Mouse (Mus musculus) lung, postnatal 0 days (tissue): ENCODE measurements around the gene Gm37240. TPM values are rescaled to one million over a fixed set of nuclear protein-coding genes. Genes with fewer than 3 reads are reported as not detected.

ENCODE experiments used
- ATAC-seq: fragments of 200-750 bp; cut with Nextera tagmentation; 2 replicates; pipeline ENCODE4 v1.8.0; 2017; ENCODE audit warnings: moderate library complexity
- DNase-seq: peaks from one replicate; pipeline ENCODE4 v3.0.0-alpha.2; 2016; ENCODE audit warnings: low spot score
- H3K27ac ChIP-seq: fragments of 300-500 bp; sonication (generic); 2 replicates; pipeline ENCODE4 v1.5.1; 2014; ENCODE audit warnings: antibody characterized with exemption, mild to moderate bottlenecking, low read length, mixed read lengths
- H3K27me3 ChIP-seq: fragments of 300-500 bp; sonication (generic); replicated peaks from 2 replicates; pipeline ENCODE4 v1.6.1; 2014; ENCODE audit warnings: low read length, mixed read lengths; ENCODE audit not compliant: insufficient read depth
- H3K36me3 ChIP-seq: fragments of 300-500 bp; sonication (generic); 2 replicates; pipeline ENCODE4 v1.6.1; 2014; ENCODE audit warnings: low read length, mixed read lengths; ENCODE audit not compliant: insufficient read depth
- H3K4me1 ChIP-seq: fragments of 300-500 bp; sonication (generic); 2 replicates; pipeline ENCODE4 v1.6.1; 2014; ENCODE audit warnings: antibody characterized with exemption, low read depth, low read length, mixed read lengths; ENCODE audit not compliant: insufficient read depth
- H3K4me2 ChIP-seq: fragments of 300-500 bp; sonication (generic); replicated peaks from 2 replicates; pipeline ENCODE4 v1.6.1; 2014; ENCODE audit warnings: low read depth, mild to moderate bottlenecking, low read length, moderate library complexity, mixed read lengths
- H3K4me3 ChIP-seq: fragments of 300-500 bp; sonication (generic); 2 replicates; pipeline ENCODE4 v1.5.1; 2014; ENCODE audit warnings: low read depth, low read length
- H3K9ac ChIP-seq: fragments of 300-500 bp; sonication (generic); replicated peaks from 2 replicates; pipeline ENCODE4 v1.6.1; 2014; ENCODE audit warnings: low read depth, mild to moderate bottlenecking
- H3K9me3 ChIP-seq: fragments of 300-500 bp; sonication (generic); 2 replicates; pipeline ENCODE4 v1.6.1; 2016; ENCODE audit warnings: low read length, mixed read lengths
- CTCF ChIP-seq: IDR thresholded peaks from 2 replicates; pipeline ENCODE4 v1.5.1; 2016; ENCODE audit warnings: antibody characterized with exemption, mild to moderate bottlenecking
- EP300 ChIP-seq: IDR thresholded peaks from 2 replicates; pipeline ENCODE4 v1.6.1; 2016; ENCODE audit warnings: antibody characterized with exemption, mild to moderate bottlenecking, control low read depth
- WGBS: fragments of 180-500 bp; shearing (Covaris S2); extraction: QIAGEN DNeasy Blood & Tissue Kit; methylation state at CpG from one replicate; pipeline ENCODE4 v1.1.7; 2014; 5-methylcytosine and 5-hydroxymethylcytosine counted together
- polyA plus RNA-seq: library from polyadenylated mRNA; unstranded; fragments of >200 nt; fragmentation: Nextera tagmentation; extraction: Ambion mirVana; gene quantifications from 2 replicates; pipeline ENCODE4 v1.2.1, GENCODE M21; 2015

Gene Gm37240
- polyA plus RNA-seq, 1 experiment from 2014 or later = 8.9 TPM

DNA sequence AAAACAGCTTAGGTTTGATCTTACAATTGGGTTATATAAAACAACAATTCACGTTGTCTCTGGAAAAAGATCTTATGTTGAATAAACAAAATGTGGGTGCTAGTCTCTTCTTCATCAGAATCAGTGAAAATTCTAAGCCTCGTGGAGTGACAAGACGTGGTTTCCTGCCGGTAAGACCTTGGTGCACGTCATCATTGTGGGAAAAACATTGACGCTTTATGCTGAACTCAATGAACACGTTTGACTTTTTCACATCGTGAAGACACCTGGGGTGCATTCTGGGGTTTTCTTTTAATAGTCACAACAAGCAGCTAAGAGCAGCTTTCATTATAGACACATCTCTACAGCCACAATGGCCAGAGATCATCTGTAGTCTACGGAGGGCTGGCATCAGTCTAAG is 1182.1 kb downstream of the Gm37240 start:
- Histone ChIP-seq H3K4me2 (no peak overlapping the region), H3K27me3 (no peaks in the 10 kb centered on the region)

DNA sequence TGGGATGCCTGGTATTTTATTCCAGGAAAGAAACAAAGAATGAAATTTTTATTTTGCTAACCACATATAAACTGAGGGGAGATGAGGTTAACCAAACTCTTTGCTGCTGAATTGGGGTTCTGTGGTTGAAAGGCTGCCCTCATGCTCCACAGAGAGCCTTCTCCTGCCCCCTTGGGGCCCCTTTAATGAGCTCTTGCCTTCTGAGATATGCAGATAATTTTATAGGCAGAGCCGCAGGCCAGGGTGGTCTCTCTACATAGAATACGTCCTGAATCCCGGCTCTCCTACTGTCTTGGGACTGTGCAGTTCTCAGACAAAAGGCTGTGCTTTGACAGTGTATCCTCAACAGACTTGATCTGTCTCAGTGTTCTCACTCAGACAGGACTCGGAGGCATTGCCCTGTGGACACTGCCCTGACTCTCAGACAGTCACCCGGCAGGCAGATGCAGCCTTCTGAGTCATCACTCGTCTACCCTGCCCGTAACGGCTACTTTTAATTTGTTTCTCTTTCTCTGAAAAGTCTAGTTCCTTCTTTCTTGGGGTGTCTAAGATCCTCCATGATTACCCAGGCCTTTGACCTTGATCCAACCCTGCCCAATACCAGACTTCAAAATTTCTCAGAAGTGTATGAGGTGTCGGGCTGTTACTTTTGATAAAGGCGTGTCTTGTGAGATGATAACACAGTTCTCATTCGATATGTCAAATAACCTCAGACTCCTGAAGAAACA is 1184.1 kb downstream of the Gm37240 start:
- H3K4me1 ChIP-seq = no peaks in the 10 kb centered on the region
- no peak overlapping the region for H3K4me2 ChIP-seq
- TF ChIP-seq EP300 (no peak), CTCF (no peak)
- H3K9me3 ChIP-seq = peaks cover 5% of the 10 kb centered on the region; the same call in 1 of the 2 replicates
- WGBS = 74% methylated on average over 11 of the region's 11 CpGs
- H3K9ac ChIP-seq = no peak overlapping the region
- H3K4me3 ChIP-seq = no peak overlapping the region
- ATAC-seq = no peak
- no peaks in the 10 kb centered on the region for H3K27me3 ChIP-seq
- no peaks in the 10 kb centered on the region for H3K36me3 ChIP-seq
- no peak for DNase-seq
- no peak overlapping the region for H3K27ac ChIP-seq

More for the DNA sequence above, 1182.1 kb downstream of the Gm37240 start:
- H3K4me3 ChIP-seq = no peak overlapping the region
- H3K27ac ChIP-seq = no peak overlapping the region
- DNase-seq (no peak), ATAC-seq (no peak)
- H3K36me3 ChIP-seq = no peaks in the 10 kb centered on the region
- no peaks in the 10 kb centered on the region for H3K4me1 ChIP-seq
- 85% methylated on average over 9 of the region's 9 CpGs for WGBS
- TF ChIP-seq EP300 = no peak
- TF ChIP-seq CTCF = no peak
- peaks cover 5% of the 10 kb centered on the region; the same call in 1 of the 2 replicates for H3K9me3 ChIP-seq
- H3K9ac ChIP-seq = no peak overlapping the region

DNA sequence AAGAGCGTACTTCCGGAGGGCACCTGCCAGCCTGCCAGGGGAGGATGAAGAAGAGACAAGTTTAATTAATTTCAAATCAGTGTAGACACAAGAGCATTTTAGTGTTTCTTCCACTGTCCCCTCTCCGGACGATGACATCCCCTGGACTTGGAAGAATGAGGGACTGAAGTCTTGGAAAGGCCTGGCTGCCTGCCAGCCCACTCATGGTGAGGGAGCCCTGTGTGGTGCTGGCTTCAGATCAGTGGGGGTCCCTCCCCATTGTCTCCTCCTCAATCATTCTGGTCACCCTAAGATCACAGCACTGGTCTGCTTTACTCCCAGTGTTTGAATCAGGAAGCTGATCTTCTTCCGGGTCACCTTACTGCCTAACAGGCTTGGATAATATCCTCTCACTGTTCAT is 1185.4 kb downstream of the Gm37240 start:
- no peak for ATAC-seq
- H3K4me1 ChIP-seq = no peaks in the 10 kb centered on the region
- 63% methylated on average over 5 of the region's 5 CpGs for WGBS
- DNase-seq = no peak
- H3K4me3 ChIP-seq = no peak overlapping the region
- H3K36me3 ChIP-seq = no peaks in the 10 kb centered on the region
- H3K27ac ChIP-seq = no peak overlapping the region
- H3K9me3 ChIP-seq = peaks cover under 1% of the 10 kb centered on the region; the same call in 1 of the 2 replicates
- TF ChIP-seq EP300 (no peak), CTCF (no peak)
- H3K9ac ChIP-seq = no peak overlapping the region
- no peak overlapping the region for H3K4me2 ChIP-seq
- no peaks in the 10 kb centered on the region for H3K27me3 ChIP-seq

DNA sequence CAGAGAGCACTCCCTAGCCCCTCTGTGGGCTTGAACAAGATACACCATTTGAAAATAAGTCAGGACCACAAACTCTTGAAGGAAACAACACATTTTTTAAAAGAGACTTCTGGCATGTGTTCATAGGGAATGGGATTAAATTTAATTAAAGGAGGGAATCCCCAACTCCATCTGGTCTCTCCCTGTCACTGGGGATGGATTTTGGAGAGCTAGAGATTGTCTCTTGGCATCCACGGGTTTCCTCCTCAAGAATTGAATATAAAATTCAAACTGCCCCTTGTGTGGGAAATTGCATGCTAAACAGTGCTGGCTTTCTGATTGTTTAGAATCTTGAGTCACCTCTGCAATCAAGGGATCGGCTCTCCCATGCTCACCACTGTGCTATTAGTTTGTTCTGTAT is 1185.8 kb downstream of the Gm37240 start:
- Histone ChIP-seq H3K4me3 (no peak overlapping the region), H3K27ac (no peak overlapping the region), H3K4me1 (0 out of 2 replicates have a peak, but pooled peaks cover 3% of the 10 kb centered on the region), H3K9ac (no peak overlapping the region), H3K36me3 (no peaks in the 10 kb centered on the region), H3K4me2 (no peak overlapping the region), H3K9me3 (no peaks in the 10 kb centered on the region), H3K27me3 (no peaks in the 10 kb centered on the region)
- 78% methylated on average over 2 of the region's 2 CpGs for WGBS
- no peak for ATAC-seq
- TF ChIP-seq EP300 (no peak), CTCF (no peak)
- DNase-seq = no peak

DNA sequence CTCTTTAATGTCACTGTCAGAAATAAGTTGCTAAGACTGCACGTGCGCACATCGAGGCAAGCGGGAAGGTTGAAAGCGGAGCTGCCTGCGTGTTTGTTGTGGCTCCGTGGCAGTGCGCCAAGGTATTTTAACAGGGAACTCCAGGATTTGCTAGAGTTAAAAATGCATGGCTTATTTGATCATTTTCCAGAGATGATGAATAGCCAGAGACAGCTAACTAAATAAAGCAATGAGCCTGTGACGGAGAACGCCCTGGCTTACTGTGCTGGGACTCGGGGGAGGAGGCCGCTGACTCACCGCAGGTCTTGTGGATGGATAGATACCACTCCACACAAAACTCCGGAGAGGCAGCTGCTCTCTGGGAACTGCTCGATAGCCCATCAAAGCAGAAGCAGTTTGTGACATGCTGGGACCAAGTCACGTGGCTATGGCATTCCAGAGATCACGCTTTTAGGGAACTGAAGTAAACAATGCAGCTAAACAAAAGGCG is 1190.8 kb downstream of the Gm37240 start:
- H3K4me3 ChIP-seq = no peak overlapping the region
- H3K27ac ChIP-seq = no peak overlapping the region
- H3K9me3 ChIP-seq = no peaks in the 10 kb centered on the region
- no peaks in the 10 kb centered on the region for H3K27me3 ChIP-seq
- no peaks in the 10 kb centered on the region for H3K36me3 ChIP-seq
- TF ChIP-seq EP300 (no peak; the same call in 1 of the 2 replicates), CTCF (no peak)
- DNase-seq = peak; percentile 84
- H3K9ac ChIP-seq = no peak overlapping the region
- WGBS = 13% methylated on average over 18 of the region's 18 CpGs
- H3K4me2 ChIP-seq = peak overlapping the region; percentile 33
- 0 out of 2 replicates have a peak, but pooled peaks cover 5% of the 10 kb centered on the region for H3K4me1 ChIP-seq
- ATAC-seq = peak; percentile 77

DNA sequence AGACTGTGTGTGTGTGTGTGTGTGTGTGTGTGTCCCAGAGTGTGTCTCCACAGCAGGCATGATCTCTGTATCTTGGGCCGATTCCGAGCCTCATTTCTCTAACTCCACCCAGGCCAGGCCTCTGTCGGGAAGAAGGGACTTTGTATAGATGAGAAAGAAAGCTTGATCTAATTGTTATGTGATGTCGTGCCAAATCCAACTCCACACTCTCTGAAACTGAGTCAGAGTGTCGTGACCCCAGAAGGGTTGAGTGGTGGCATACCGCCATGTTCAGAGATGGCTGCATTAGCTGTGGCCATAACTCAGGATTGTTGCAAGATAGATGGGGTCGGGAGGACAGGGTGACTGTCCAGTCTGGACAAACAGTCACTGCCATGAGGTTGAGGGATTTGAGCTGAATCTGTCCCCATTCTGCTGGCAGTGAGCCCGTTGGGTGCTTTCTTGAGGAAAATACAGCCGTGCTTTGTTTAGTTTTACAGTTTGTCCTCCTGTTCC is 1191.4 kb downstream of the Gm37240 start:
- no peak overlapping the region for H3K27ac ChIP-seq
- ATAC-seq = peak; percentile 83

More for the DNA sequence above, 1191.4 kb downstream of the Gm37240 start:
- H3K4me2 ChIP-seq = peak overlapping the region; percentile 33
- H3K4me1 ChIP-seq = 0 out of 2 replicates have a peak, but pooled peaks cover 5% of the 10 kb centered on the region
- H3K9me3 ChIP-seq = no peaks in the 10 kb centered on the region
- no peak overlapping the region for H3K4me3 ChIP-seq
- DNase-seq = peak; percentile 82
- no peak overlapping the region for H3K9ac ChIP-seq
- TF ChIP-seq EP300 = no peak; the same call in 1 of the 2 replicates
- no peak for TF ChIP-seq CTCF
- WGBS = 27% methylated on average over 9 of the region's 9 CpGs
- no peaks in the 10 kb centered on the region for H3K27me3 ChIP-seq
- H3K36me3 ChIP-seq = no peaks in the 10 kb centered on the region
